Mouse (Mus musculus) bone marrow macrophage, adult 2 months (primary cell): Measurements from ENCODE around the gene Clybl.

ENCODE experiments used
- CTCF ChIP-seq: IDR thresholded peaks from 2 replicates; pipeline ENCODE4 v1.5.1; 2012; ENCODE audit warnings: low read depth, mild to moderate bottlenecking, low read length, moderate library complexity
- POLR2A ChIP-seq: IDR thresholded peaks from 2 replicates; pipeline ENCODE4 v1.6.1; 2012; ENCODE audit warnings: mild to moderate bottlenecking, low read depth, low read length, borderline replicate concordance

DNA sequence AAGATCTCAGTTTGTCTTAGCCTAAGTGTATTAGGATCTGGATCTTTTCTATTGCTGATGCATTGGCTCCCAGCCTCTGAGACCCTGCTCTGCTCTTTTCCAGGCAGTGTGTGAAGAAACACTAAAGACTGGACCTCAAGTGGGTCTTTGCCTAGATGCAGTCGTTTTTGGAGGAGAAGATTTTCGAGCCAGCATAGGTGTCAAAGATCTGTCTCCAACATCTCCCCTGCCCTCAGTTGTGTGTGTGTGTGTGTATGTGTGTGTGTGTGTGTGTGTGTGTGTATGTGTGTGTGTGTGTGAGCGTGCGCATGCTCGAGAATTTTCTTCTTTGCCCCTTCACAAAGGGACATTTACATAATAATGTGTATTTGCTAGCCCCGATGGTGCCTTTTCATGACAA lies 196.2 kb downstream of the Clybl start:
- TF ChIP-seq CTCF = no peak
- TF ChIP-seq POLR2A = no peak
